Mouse (Mus musculus) left cerebral cortex, postnatal 25 days (tissue): ENCODE measurements at regions not wholly inside any gene's neighbourhood (a gene's known extent, or its start where the extent isn't known, plus 50 kb on each side); places are given as distances from the start of the nearest gene placed in this dataset.

Experiments used
- DNase-seq, 2 experiments: peaks; one replicate each; pipeline ENCODE4 v3.0.0; 2022; ENCODE audit warnings: low spot score in 2 of 2, mixed read lengths in 1 of 2
- intact Hi-C: fragments of 180-260 bp; cut with DNase I; formaldehyde crosslinking; loops from one replicate; pipeline ENCODE4 v1.15.1; 2025

DNA sequence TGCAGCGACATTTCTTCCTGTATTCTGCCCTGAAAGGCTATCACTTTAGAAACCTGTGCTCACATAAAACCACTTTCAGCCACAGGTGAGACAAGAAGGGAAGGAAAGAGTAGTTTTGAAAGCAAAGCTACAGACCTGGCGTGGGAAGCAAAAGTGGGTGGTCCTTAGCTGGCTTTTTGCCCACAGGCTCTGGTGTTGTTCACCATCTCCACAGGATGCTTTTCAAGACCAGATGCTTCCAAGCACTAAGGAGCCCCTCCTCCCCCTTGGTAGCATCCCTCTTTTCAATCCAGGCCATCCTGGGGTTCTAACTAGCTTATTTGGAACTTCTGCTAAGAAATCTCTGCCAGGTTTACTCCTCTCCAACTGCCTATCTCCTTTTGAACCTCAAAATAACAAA lies 312.8 kb upstream of the Camk1g start:
- no peak for DNase-seq
- intact Hi-C loops: no loop called here

DNA sequence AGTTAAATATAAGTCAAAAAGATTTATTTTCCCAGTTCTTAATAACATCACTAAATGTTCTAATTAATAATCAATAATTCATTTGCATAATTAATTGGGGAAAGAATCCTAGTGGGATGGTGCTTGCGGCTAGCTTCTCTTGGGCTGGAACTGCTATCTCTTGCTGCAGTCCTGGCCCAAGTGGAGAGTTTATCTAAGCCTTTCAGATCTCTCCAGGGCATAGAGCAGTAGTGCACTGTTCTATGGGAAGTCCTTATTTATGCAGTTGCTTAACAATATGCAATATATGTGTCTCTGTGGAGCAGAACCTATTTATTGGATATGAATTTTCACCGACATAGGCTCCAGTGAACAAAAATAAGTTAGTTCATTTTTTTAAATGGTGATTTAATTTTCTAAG lies 308.4 kb upstream of the Camk1g start:
- intact Hi-C loops: no loop called here
- DNase-seq: no peak

DNA sequence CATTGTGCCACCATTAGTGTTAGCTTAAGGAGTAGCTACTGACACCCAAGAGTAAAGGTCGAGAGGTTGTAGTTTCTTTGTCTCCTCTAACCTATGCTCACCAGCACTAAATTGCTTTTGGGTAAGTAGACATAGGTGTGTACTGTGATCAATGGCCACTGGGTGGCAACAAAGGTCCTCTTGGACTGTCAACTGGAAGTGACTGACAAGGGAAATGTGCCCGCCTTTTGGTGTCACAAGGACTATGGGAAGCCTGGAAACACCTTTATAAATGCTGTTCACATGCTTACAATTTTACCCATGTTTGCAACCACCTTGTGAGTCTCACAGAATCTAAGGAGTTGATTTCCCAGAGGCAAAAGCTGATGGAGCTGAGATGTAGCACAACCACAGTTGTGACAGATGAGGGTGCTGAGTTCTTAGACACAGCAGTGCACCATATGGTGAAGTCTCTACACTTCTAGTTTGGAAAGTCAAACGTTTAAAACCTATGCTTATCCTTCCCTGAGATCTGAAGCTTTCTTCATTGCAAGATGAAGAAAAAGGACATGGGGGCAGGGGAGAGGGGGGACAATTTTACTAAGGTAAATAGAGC lies 303.2 kb upstream of the Camk1g start:
- DNase-seq: peak; percentile 49 to 58
- intact Hi-C loops: loop anchor here (2.0 kb wide), 1 partner anchor 87 kb away; no protein-coding TSS in a partner anchor

DNA sequence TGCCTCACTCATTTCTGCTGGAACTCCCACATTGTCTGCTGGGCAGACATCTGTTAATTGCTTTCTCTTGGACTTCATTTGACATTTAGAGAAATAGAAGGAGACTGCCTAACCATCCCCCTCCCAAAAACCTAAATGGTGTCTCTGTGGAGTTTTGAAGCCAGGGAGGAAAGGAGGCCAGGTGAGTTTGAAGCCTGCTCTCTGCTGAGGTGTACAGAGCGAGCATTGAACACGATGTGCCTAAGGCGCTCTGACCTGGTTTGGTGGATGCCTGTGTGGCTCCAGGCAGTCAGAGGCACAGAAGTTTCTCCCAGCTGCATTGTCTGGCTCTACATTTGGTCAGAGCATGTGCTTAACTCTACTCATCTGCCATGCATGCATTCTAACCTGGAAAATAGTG lies 302.6 kb upstream of the Camk1g start:
- no peak for DNase-seq
- intact Hi-C loops: loop anchor here (2.0 kb wide), 1 partner anchor 86 kb away; no protein-coding TSS in a partner anchor

GRCm38 (mm10) chr1:193671816-193672254 lies 301.7 kb upstream of the Camk1g start:
- intact Hi-C loops: loop anchor here (2.0 kb wide), 1 partner anchor 85 kb away; no protein-coding TSS in a partner anchor
- DNase-seq: no peak

DNA sequence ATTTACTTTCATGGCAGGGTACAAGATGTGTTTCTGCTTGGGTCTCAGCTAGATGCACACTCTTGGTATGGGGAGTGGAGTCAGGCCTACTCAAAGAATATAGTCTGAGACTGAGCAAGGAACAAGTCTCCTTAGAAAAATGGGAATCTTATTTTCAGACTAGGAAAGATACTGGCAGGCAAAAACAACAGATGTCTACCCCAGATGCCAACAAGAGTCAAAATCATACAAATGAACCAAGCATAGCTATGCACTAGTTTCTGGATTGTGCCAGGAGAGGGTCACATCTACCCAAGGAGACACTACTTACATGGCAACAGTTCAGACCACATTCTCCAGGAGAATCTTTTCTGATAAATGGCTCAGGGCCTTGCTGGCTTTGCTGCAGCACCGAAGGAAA lies 300.9 kb upstream of the Camk1g start:
- DNase-seq: peak in 1 of 2 experiments; percentile 72
- intact Hi-C loops: no loop called here

DNA sequence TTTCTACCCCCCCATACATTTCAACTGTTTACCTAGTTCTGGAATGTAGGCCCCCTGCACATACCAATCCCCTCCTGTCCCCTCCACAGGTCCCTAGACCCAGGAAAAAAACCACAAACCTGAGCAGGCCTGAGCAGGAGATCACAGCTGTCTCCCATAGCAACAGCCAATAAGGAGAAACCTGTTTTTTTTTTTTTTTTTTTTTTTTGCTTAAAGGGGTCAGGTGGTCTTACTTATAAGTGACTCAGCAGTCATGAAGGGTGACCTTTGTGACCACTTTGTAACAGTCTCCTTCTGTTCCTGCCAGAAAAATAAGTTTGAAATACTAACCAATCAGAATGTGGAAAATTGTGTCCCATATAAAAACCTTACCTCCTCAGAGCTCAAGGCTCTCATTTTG lies 299.9 kb upstream of the Camk1g start:
- intact Hi-C loops: no loop called here

GRCm38 (mm10) chr1:193668841-193669240 lies 298.7 kb upstream of the Camk1g start:
- intact Hi-C loops: no loop called here

More for the DNA sequence above, 299.9 kb upstream of the Camk1g start:
- DNase-seq: no peak

GRCm38 (mm10) chr1:193665854-193666253 lies 295.8 kb upstream of the Camk1g start:
- DNase-seq: no peak
- intact Hi-C loops: no loop called here

More at GRCm38 (mm10) chr1:193668841-193669240, 298.7 kb upstream of the Camk1g start:
- no peak for DNase-seq

DNA sequence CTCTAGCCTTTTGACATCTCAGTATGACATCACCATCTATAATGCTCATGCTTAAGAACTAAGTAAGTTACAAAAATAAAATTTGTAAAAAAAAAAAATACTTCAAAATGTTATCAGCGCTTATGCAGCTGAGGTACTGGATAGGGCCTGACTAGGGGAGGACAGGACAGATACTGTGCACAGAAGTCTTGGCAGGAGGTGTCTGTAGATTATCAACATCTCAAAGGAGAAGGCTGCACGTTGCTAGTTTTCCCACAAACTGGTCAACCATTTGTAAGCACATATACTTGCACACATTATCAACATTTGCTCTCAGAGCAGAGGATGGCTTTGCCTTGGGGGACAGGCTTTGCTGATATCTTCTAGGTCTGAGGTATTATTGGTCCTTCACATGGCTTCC lies 294.5 kb upstream of the Camk1g start:
- no peak for DNase-seq
- intact Hi-C loops: no loop called here

DNA sequence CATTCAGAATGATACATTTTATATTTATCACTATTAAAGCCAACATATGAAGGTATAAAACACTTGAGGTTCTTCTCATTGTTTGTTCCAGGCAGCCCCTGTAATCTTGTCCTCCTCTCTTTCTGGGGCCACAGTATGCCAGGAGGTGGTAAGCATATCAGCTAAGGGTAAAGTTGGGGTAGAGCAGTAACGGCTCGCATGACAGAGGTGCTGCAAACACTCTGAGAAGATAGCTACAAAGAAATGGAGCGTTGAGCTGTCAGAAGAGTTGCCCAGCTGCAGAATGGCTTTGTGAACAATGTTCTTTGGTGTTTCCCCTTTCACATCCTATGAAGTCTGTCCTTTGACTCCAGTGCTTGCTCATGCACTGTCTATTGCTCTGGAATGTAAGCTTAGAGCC lies 293.5 kb upstream of the Camk1g start:
- intact Hi-C loops: no loop called here
- no peak for DNase-seq

DNA sequence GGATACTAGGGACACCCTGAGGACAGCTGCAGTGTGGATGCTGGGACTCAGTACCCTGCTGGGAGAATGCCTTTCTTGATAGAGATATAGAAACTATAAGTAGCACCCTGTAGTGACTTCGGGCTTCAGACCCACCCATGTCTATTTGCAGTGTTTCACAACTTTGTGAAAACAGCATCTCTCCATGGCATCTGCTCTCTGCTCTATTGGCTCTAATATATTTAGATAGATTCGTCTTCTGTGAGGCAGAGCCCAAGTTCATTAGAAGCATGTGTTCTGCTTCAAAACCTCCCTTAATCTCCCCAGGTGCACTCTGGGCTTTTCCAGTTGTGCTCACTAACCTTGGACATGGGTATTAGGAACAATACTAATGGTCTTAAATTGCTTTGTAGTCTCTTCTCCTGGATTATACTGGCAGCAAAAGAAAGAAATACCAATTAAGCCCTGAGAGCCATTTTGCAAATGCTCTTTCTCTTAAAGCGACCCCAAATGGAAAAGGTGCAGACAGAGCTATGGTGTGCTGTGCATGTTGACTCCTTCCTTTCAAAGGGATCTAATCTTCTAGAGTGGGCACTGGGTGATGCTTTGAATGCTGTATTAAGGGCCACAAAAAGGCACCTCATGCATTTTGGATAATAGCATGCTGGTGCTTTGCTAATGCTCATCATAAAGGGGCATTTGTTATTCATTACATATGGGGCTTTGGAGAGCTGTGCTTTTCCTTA lies 292.2 kb upstream of the Camk1g start:
- no peak for DNase-seq
- intact Hi-C loops: no loop called here

DNA sequence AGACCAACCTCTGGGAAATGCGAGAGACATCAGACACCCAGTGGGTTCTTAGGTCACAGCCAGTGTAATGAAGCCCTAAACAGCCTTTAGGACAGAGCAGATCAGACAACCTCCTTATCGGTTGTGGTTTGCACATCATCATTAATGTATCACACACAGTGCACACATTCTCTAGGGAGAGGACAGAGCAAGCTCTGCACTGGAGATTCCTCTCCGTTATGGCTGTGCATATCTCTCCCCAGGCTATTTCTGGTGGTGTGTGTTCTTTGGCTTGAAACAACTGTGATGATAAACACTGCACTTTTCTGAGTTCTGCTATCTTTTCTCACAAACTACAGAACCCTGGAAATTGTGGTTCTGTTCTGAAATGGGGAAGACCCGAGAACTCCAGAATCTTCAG lies 291.3 kb upstream of the Camk1g start:
- no peak for DNase-seq
- intact Hi-C loops: no loop called here

DNA sequence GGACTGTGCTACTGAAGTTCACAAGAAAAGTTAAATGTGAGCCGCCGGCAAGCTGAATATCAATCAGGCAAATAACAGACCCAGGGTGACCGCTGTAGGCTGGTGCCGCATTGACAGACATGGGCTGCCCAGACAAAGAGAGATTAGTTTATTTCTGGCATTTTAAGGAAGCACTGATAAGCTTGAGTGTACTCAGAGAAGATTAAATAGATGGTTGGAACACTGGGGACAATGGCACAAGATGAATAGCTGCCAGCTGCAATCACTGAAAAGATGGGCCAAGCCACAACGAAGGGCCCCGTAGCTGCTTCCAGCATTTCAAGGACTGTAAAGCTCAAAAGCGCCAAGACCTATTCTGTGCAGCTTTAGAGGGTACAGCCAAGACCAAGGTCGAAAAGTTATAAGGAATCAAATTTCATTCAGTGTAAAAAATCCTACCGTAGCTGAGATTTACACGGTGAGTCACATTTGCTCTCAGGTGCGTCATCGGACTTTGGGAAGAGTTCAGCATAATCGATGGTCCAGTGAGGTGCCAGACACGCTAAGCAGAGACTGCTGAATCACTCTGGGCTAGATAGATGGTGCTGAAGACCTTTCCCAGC lies 285.1 kb upstream of the Camk1g start:
- intact Hi-C loops: no loop called here
- no peak for DNase-seq

DNA sequence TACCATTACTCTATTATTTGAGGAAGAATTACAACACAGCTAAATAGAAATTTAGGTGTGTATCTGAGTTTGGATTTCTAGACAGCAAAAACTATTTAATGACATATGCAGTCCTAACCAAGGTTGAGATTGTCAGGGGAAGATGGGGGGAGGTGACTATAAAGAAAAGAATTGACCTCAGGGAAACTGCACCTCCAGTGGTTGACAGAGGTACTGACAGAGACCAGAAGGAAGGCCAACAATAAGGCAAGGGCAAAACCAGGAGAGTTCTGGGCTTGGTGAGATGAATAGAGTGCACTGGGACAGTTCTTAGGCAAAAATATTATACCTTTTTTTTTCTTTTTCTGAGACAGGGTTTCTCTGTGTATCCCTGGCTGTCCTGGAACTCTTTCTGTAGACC lies 280.2 kb upstream of the Camk1g start:
- no peak for DNase-seq
- intact Hi-C loops: no loop called here

GRCm38 (mm10) chr1:193649400-193649799 lies 279.3 kb upstream of the Camk1g start:
- intact Hi-C loops: no loop called here
- no peak for DNase-seq

DNA sequence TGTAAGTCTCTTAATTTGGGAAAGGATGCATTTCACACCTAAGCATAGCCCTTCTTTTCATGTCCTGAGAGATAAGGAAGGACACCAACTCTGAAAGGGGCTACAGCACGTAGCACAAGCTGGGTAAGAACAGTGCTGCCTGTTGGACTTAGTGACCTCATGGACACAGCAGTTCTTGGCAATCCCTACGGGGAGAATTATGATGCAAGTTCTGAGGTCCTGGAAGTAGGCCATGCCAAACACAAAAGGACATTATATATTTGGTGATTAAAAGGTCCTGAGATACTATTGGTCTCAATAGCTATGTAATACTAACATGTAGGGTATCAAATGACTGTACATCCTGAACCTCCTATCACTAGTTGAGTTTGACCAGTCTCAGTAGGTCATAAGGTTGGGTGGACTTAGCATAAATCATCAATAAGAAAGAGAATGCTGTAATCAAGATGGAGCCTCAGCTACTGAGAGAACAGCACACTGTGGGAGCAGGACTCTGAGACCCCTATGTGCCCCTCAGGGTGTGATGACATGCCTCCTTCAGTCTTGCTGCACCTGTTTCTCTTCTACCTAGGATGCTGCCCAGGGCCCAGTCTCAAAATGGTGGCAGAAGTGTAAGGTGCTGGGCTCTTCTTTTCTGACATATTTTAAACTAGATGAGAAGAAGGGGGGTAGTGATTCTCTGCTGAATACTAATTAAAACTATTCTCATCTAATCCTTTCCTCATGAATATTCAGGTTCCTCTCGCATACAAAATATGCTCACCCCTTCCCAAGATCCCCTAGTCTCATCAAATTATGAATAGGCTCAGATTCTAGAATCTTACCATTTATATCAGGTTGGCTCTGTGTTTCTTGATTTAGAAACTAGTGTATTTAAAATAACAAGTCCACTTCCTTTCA lies 277.5 kb upstream of the Camk1g start:
- DNase-seq: peak in 1 of 2 experiments; percentile 51
- intact Hi-C loops: no loop called here

DNA sequence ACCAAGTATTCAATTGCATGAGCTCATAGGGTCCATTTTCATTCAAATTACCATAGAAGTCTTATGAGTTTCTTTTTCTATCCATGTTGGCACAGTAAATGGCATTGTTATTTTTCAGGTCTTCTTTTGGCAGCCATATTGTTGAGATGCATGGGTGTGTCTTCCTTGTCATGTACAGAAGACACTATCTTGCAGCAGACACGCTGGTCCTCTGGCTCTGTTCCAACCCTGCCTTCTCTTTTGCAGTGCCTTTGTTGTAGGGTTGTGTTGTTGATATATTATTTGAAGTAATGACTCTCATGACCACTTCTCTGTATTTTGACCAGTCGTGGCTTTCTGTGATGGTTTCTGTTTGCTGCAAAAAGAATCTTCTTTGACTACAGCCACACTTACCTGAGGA lies 274.4 kb upstream of the Camk1g start:
- intact Hi-C loops: no loop called here
- DNase-seq: no peak

DNA sequence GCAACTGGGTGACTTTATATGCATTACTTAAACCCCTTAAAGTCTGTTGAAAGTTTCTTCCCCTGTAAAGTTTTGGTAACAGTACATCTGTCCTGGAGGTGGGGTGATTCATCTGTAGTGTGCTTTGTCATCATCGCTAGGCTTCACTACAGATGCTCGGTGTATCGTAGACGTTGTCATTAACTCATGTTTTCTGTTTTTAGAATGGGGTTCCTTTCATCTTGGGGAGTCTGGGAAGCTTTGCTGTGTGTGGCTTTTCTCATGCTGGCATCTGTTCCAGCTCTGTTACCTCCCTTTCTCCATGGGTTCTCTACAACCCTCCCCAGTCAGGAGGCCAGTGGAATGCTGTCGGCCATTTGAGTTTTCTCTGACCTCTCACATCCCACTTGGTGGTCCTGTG lies 266.4 kb upstream of the Camk1g start:
- DNase-seq: peak; percentile 17 to 84
- intact Hi-C loops: loop anchor here (2.0 kb wide), 1 partner anchor 50 kb away; no protein-coding TSS in a partner anchor

DNA sequence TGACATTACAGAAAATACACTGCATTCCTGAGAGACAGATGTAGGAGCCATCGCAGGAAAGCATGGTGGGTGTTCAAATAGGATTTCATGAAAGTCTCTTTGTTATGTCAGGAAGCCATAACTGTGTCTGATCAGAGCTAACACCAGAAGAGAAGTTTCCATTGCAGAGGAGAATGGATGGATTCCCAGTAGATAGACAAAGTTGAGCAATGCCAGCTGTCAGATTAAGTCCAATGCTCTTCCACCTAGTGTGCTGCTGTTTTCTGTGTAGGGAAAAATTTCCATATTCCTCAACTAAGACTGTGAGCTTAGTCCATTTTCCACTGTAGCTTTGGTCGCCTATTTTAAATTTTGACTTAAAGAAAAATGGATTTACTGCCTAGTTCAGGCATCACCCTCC lies 262.0 kb upstream of the Camk1g start:
- no peak for DNase-seq
- intact Hi-C loops: no loop called here
